Mouse (Mus musculus) heart, embryonic 15.5 days (tissue): ENCODE measurements around the gene Iqgap3. TPM values are rescaled to one million over a fixed set of nuclear protein-coding genes. Genes with fewer than 3 reads are reported as not detected.

ENCODE experiments used
- ATAC-seq: fragments of 200-750 bp; cut with Nextera tagmentation; replicated peaks from 2 replicates; pipeline ENCODE4 v1.8.0; 2017; ENCODE audit warnings: low read depth, moderate TSS enrichment; ENCODE audit not compliant: insufficient number of reproducible peaks, insufficient read depth, low FRiP score
- H3K27ac ChIP-seq: fragments of 300-500 bp; sonication (generic); 2 replicates; pipeline ENCODE4 v1.5.1; 2015; ENCODE audit warnings: mild to moderate bottlenecking, inconsistent platforms
- H3K27me3 ChIP-seq: fragments of 300-500 bp; sonication (generic); 2 replicates; pipeline ENCODE4 v1.6.1; 2015; ENCODE audit warnings: inconsistent platforms
- H3K36me3 ChIP-seq: fragments of 300-500 bp; sonication (generic); 2 replicates; pipeline ENCODE4 v1.6.1; 2015; ENCODE audit warnings: mild to moderate bottlenecking, inconsistent platforms
- H3K4me1 ChIP-seq: fragments of 300-500 bp; sonication (generic); replicated peaks from 2 replicates; pipeline ENCODE4 v1.6.1; 2015; ENCODE audit warnings: inconsistent platforms
- H3K4me2 ChIP-seq: fragments of 300-500 bp; sonication (generic); 2 replicates; pipeline ENCODE4 v1.6.1; 2015; ENCODE audit warnings: inconsistent platforms, mild to moderate bottlenecking, moderate library complexity
- H3K4me3 ChIP-seq: fragments of 300-500 bp; sonication (generic); 2 replicates; pipeline ENCODE4 v1.5.1; 2015; ENCODE audit warnings: mild to moderate bottlenecking, inconsistent platforms
- H3K9ac ChIP-seq: fragments of 300-500 bp; sonication (generic); 2 replicates; pipeline ENCODE4 v1.6.1; 2015; ENCODE audit warnings: mild to moderate bottlenecking, inconsistent platforms
- H3K9me3 ChIP-seq: fragments of 300-500 bp; sonication (generic); replicated peaks from 2 replicates; pipeline ENCODE4 v1.6.1; 2016; ENCODE audit warnings: inconsistent platforms
- WGBS: fragments of 180-500 bp; shearing (Covaris S2); methylation state at CpG from one replicate; pipeline ENCODE4 v1.1.7; 2015; ENCODE audit warnings: mixed read lengths; 5-methylcytosine and 5-hydroxymethylcytosine counted together
- polyA plus RNA-seq: library from polyadenylated mRNA; unstranded; fragments of >200 nt; fragmentation: Nextera tagmentation; extraction: Ambion mirVana; gene quantifications from 2 replicates; pipeline ENCODE4 v1.2.1, GENCODE M21; 2015

Iqgap3 gene
- 21.1 and 25.1 TPM in 2 replicates for polyA plus RNA-seq

- Histone ChIP-seq H3K27me3 (no peaks in the 10 kb centered on the region), H3K27ac (0 out of 2 replicates have a peak within 1 kb of the TSS, but pooled peaks have one; percentile 4), H3K9me3 (no peaks in the 10 kb centered on the region), H3K4me1 (peaks cover 17% of the 10 kb centered on the region), H3K9ac (peak within 1 kb of the TSS; percentile 56), H3K4me2 (peak within 1 kb of the TSS; percentile 84), H3K4me3 (peak within 1 kb of the TSS; percentile 63), H3K36me3 (peaks cover 23% of the 10 kb centered on the region)
- ATAC-seq, result peak; percentile 87
- 18% methylated on average over 33 of the region's 33 CpGs for WGBS
Observed at GRCm38 (mm10) chr3:88081345-88082223, at the start of gene Iqgap3. Gene Iqgap3 (plus strand): TSS chr3:88081971.

DNA sequence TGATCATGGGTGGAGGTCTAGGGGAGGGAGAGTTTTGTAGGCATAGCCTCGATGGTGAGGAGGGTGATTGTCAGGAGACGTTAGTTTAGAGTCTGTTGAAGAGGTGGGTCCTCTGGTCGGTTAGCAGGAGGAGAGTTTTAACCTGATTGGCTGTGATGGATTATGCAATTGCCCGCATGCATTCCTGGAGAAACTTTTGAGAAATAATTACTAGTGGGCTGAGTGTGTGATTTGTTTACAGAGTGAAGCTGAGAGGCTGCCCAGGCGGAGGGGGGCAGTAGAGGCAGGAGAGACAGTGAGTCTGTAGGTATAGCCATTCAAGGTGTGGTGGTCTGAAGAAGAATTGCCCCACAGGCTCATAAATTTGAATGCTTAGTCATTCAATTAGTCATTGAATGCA is 48.3 kb upstream of the Iqgap3 start:
- H3K4me2 ChIP-seq, result no peak overlapping the region
- no peak for ATAC-seq
- H3K9ac ChIP-seq, result no peak overlapping the region
- peaks cover 54% of the 10 kb centered on the region for H3K27me3 ChIP-seq
- H3K9me3 ChIP-seq, result no peaks in the 10 kb centered on the region
- no peak overlapping the region for H3K4me3 ChIP-seq
- peaks cover 5% of the 10 kb centered on the region; the same call in 1 of the 2 replicates for H3K4me1 ChIP-seq
- WGBS, result 50% methylated on average over 5 of the region's 5 CpGs
- H3K27ac ChIP-seq, result no peak overlapping the region
- H3K36me3 ChIP-seq, result no peaks in the 10 kb centered on the region

DNA sequence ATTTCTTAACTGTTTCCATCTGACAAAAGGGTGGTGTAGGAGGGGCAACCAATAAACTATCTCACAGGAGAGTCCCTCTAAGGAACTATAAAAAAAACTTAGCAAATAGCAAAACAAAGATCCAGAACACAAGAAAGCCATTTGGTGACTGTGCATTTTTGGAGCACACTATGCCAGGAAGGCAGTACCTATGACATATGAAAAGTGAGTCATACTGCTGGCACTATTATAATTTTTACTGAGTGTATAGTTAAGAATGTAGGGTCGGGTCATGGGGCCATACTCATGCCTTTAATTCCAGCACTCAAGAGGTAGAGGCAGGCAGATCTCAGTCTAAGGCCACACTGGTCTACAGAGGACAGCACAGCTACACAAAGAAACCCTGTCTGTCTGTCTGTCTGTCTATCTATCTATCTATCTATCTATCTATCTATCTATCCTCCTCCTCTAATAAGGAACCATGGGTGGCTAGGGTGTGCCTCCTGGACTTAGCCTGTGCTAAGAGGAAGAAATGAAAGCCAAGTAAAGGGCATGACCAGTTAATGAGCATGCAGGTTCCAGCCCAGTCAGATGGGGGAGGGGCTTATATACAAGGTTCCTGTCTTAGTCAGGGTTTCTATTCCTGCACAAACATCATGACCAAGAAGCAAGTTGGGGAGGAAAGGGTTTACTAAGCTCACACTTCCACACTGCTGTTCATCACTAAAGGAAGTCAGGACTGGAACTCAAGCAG is 46.0 kb upstream of the Iqgap3 start:
- no peak overlapping the region for H3K9ac ChIP-seq
- WGBS, result 54% methylated on average over 1 of the region's 1 CpGs
- no peaks in the 10 kb centered on the region for H3K9me3 ChIP-seq
- H3K4me2 ChIP-seq, result no peak overlapping the region
- peaks cover 2% of the 10 kb centered on the region; the same call in 1 of the 2 replicates for H3K4me1 ChIP-seq
- no peak for ATAC-seq
- no peak overlapping the region for H3K4me3 ChIP-seq
- no peak overlapping the region for H3K27ac ChIP-seq
- H3K36me3 ChIP-seq, result no peaks in the 10 kb centered on the region
- H3K27me3 ChIP-seq, result peaks cover 61% of the 10 kb centered on the region

DNA sequence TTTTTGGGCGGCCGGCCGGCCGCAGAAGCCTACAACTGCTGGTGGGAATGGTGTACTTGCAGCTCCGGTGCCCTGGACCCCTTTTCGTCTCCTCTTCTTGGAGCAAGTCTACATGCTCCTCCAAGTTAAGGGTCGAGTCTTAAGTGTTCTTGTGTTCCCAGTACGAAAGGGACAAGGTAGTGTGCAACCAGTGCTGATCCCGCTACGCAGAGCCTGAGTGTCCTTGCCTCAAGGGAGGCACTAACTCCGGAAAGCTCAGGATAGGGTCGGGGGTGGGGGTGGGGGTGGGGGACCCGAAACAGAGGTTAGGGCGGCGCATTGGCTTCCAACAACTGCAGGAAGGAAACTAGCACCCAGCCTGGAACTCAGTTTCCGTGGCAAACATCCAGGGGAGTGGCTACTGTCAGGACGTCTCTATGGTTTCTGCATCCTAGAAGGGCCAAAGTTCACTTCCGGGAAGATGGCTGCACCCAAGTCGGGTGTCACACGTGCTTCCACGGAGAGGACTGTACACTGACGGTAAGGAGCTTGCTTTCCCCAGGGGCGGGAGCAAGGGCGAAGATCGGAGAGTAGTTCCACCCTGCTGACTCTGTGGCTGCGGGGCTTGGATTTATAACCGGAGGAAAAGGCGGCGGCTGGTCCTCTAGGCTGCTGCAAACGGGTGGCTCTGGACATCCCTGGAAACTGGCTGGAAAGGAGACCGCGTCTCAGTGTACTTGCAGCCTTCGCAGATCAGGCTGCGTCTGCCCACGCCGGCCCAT is 38.9 kb upstream of the Iqgap3 start, which contains the start of gene Gpatch4:
TSS of gene Gpatch4 (plus strand) at position 448 of the 761 bp plus-strand sequence.
- Histone ChIP-seq H3K4me2 (peak within 1 kb of the TSS; percentile 80), H3K9me3 (no peaks in the 10 kb centered on the region), H3K27me3 (peaks cover 22% of the 10 kb centered on the region), H3K27ac (peak within 1 kb of the TSS; percentile 45), H3K4me3 (peak within 1 kb of the TSS; percentile 70), H3K9ac (peak within 1 kb of the TSS; percentile 59), H3K4me1 (peaks cover 10% of the 10 kb centered on the region), H3K36me3 (no peaks in the 10 kb centered on the region)
- WGBS, result 8% methylated on average over 36 of the region's 36 CpGs
- ATAC-seq, result peak; percentile 88

GRCm38 (mm10) chr3:88049532-88049931 is 32.2 kb upstream of the Iqgap3 start:
- ATAC-seq, result no peak
- Histone ChIP-seq H3K4me3 (no peak overlapping the region), H3K4me1 (no peaks in the 10 kb centered on the region), H3K9ac (no peak overlapping the region), H3K9me3 (no peaks in the 10 kb centered on the region), H3K36me3 (peaks cover 24% of the 10 kb centered on the region), H3K27me3 (no peaks in the 10 kb centered on the region), H3K27ac (no peak overlapping the region), H3K4me2 (no peak overlapping the region)
- WGBS, result 54% methylated on average over 3 of the region's 3 CpGs

DNA sequence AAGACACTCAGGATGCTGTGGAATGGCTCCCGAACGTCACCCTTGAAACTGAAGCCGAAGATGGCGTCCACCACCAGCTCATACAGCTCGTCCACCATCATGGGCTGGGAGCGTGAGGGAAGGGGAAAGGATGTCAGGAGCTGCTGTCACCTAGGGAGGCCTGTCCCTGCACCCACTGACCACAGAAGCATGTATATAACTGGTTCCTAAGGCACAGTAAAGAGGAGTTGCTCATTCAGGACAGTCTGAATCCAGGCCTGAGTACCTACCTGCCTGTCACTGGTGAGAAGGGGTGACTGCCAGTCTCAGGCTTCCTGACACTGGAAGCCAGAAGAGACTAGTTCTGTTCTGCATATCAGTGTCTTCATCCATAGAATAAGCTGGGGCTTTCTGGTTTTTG is 24.7 kb upstream of the Iqgap3 start:
- H3K36me3 ChIP-seq, result peaks cover 33% of the 10 kb centered on the region
- WGBS, result 84% methylated on average over 6 of the region's 6 CpGs
- peak overlapping the region; percentile 88 for H3K4me3 ChIP-seq

DNA sequence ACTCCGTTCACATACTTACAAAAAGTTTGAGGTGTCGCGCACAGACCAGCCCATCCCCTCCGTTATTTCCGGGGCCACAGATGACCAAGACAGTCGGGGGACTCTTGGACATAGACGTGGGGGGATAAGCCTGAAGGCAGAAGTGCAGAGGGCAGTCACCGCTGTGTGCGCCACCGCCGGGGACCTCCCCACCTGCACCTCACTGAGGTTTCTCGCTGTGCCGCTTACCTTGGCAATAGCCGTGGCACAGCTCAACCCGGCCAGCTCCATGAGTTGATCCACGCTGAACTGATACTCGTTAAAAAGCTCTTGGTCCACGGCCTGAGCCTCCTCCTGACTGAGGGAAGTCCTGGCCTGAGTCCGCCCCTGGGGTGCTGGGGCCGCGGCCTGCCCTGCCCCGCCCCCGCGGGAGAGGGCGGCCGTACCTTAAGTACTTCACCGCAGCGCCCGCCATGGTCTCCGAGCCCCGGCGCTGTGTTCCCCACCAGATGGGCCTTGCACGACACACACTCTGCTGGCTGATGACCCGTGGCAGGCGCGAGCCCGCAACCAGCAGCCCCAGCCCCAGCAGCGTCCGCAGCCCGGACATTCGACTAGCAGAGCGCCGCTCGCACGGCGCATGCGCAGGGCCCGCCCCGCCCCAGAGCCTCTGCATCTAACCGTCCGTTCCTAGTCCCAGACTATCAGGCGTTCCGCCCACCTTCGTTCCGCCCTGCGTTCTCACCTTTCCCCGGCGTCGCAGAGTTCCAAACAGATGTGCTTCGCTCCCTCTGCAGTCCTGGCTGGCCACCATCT is 23.7 kb upstream of the Iqgap3 start, which contains the start of gene Naxe:
TSS of gene Naxe (minus strand) at position 594 of the 795 bp plus-strand sequence.
- Histone ChIP-seq H3K4me1 (peaks cover 13% of the 10 kb centered on the region), H3K27ac (peak within 1 kb of the TSS; percentile 83), H3K4me3 (peak within 1 kb of the TSS; percentile 88), H3K4me2 (peak within 1 kb of the TSS; percentile 74), H3K9ac (peak within 1 kb of the TSS; percentile 89), H3K27me3 (no peaks in the 10 kb centered on the region), H3K36me3 (peaks cover 24% of the 10 kb centered on the region), H3K9me3 (no peaks in the 10 kb centered on the region)
- under 1% methylated on average over 60 of the region's 60 CpGs for WGBS
- ATAC-seq, result peak; percentile 91

More for the DNA sequence above, 24.7 kb upstream of the Iqgap3 start:
- no peaks in the 10 kb centered on the region for H3K27me3 ChIP-seq
- peak overlapping the region; percentile 74 for H3K4me2 ChIP-seq
- H3K4me1 ChIP-seq, result peaks cover 13% of the 10 kb centered on the region
- no peaks in the 10 kb centered on the region for H3K9me3 ChIP-seq
- ATAC-seq, result no peak
- H3K9ac ChIP-seq, result peak overlapping the region; percentile 89
- H3K27ac ChIP-seq, result no peak overlapping the region

GRCm38 (mm10) chr3:88068386-88068785 is 13.4 kb upstream of the Iqgap3 start:
- Histone ChIP-seq H3K27ac (no peak overlapping the region), H3K36me3 (no peaks in the 10 kb centered on the region), H3K9ac (no peak overlapping the region), H3K4me3 (no peak overlapping the region), H3K4me2 (no peak overlapping the region), H3K27me3 (peaks cover 22% of the 10 kb centered on the region), H3K9me3 (no peaks in the 10 kb centered on the region), H3K4me1 (no peaks in the 10 kb centered on the region)
- ATAC-seq, result no peak
- WGBS, result 22% methylated on average over 2 of the region's 2 CpGs

GRCm38 (mm10) chr3:88071783-88072182 is 10.0 kb upstream of the Iqgap3 start:
- no peaks in the 10 kb centered on the region for H3K4me1 ChIP-seq

GRCm38 (mm10) chr3:88073631-88074030 is 8.1 kb upstream of the Iqgap3 start:
- H3K4me1 ChIP-seq, result no peaks in the 10 kb centered on the region
- H3K27me3 ChIP-seq, result peaks cover 35% of the 10 kb centered on the region
- no peak overlapping the region for H3K9ac ChIP-seq
- no peak overlapping the region for H3K4me3 ChIP-seq
- H3K36me3 ChIP-seq, result no peaks in the 10 kb centered on the region
- WGBS, result 67% methylated on average over 2 of the region's 2 CpGs
- ATAC-seq, result no peak
- no peak overlapping the region for H3K27ac ChIP-seq
- no peak overlapping the region for H3K4me2 ChIP-seq
- H3K9me3 ChIP-seq, result no peaks in the 10 kb centered on the region

More at GRCm38 (mm10) chr3:88071783-88072182, 10.0 kb upstream of the Iqgap3 start:
- no peak overlapping the region for H3K27ac ChIP-seq
- H3K4me3 ChIP-seq, result no peak overlapping the region
- 1% methylated on average over 5 of the region's 5 CpGs for WGBS
- H3K36me3 ChIP-seq, result no peaks in the 10 kb centered on the region
- H3K9ac ChIP-seq, result no peak overlapping the region
- peaks cover 35% of the 10 kb centered on the region for H3K27me3 ChIP-seq
- H3K4me2 ChIP-seq, result no peak overlapping the region
- no peaks in the 10 kb centered on the region for H3K9me3 ChIP-seq
- ATAC-seq, result 0 out of 2 replicates have a peak, but pooled peaks have one; percentile 47
